Comparison of ENCODE assay signal across 9 mouse cellular contexts in the genomic region with DNA sequence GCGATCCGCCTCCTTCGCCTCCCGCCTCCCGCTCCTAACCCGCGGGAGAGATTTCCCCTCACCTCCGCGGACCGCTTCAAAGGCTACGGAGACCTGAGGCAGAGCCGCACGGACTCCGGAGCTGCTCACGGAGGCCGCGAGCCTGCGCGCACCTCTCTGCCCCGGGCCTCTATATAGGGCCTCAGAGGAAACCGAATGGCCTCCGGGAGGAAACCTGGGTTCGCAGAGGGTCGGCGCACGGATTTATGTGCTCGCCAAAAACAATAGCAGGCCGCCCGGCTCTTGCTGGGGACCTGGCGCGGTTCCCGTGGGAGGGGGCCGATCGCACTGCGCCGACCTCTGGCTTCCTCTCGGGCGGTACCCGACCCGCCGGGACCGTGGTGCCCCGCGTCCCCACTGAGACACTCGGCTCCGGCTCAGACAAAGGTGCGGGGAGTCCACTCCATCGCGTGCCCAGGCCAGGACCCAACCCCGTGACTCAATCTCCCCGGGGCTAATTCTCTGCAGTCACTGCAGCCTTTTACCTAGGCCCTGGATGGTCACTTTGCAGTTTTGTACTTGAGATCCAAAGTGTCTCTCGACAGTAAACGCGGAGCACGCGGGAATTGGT. TPM values are rescaled to one million over a fixed set of nuclear protein-coding genes. Genes with fewer than 3 reads are reported as not detected.
DNase-seq lines count a peak whose midpoint lies in the region; ATAC-seq and TF ChIP-seq lines count a peak whose summit lies in the region.
"Had no signal": no experiment of that assay in that cellular context is flagged by ENCODE, and none has a peak within 500 bp of the region (broad histone marks: within the 10 kb centered on the region; RNA-seq: fewer than 3 reads in every experiment).

No protein-coding gene starts in this region.

- H3K27me3 ChIP-seq in erythroblast, embryonic 14.5 days (ENCODE audit: control insufficient read depth), result peaks cover 67% of the 10 kb centered on the region
- H3K27me3 ChIP-seq in testis, adult 2 months (ENCODE audit: control insufficient read depth, insufficient read depth, low read length), result no peaks in the 10 kb centered on the region
- no peaks in the 10 kb centered on the region for H3K27me3 ChIP-seq in forebrain, embryonic 14.5 days (replicated peaks; ENCODE audit: control insufficient read depth, insufficient read depth, low read length)
- no peaks in the 10 kb centered on the region for H3K27me3 ChIP-seq in midbrain, postnatal 0 days (ENCODE audit: insufficient read depth, low read length)

- TF ChIP-seq CTCF in testis, adult 2 months (IDR thresholded peaks at IDR 0.05; ENCODE audit: control insufficient read depth, insufficient read depth, insufficient replicate concordance, low read depth, low read length), result no peak
- TF ChIP-seq CTCF in midbrain, postnatal 0 days (IDR thresholded peaks at IDR 0.05), result no peak

- H3K4me2 ChIP-seq in forebrain, embryonic 14.5 days (ENCODE audit: low read length), result peak overlapping the region; percentile 77
- peak overlapping the region; percentile 85 for H3K4me2 ChIP-seq in midbrain, postnatal 0 days (ENCODE audit: low read depth, low read length, poor library complexity, severe bottlenecking)

- under 1% methylated on average over 56 of the region's 56 CpGs for WGBS in forebrain, embryonic 14.5 days
- under 1% methylated on average over 56 of the region's 56 CpGs for WGBS in midbrain, postnatal 0 days

- peak; percentile 37; the same call in 1 of the 2 replicates for TF ChIP-seq POLR2A in testis, adult 2 months (IDR thresholded peaks at IDR 0.05; ENCODE audit: control insufficient read depth, low read depth, low read length)

- no peaks in the 10 kb centered on the region for H3K36me3 ChIP-seq in erythroblast, embryonic 14.5 days (ENCODE audit: control insufficient read depth)
- no peaks in the 10 kb centered on the region for H3K36me3 ChIP-seq in testis, adult 2 months (ENCODE audit: control insufficient read depth, insufficient read depth, low read length)
- no peaks in the 10 kb centered on the region for H3K36me3 ChIP-seq in forebrain, embryonic 14.5 days (ENCODE audit: control insufficient read depth, insufficient read depth, low read length)
- no peaks in the 10 kb centered on the region for H3K36me3 ChIP-seq in midbrain, postnatal 0 days (ENCODE audit: insufficient read depth, low read length)
- H3K36me3 ChIP-seq: G1E had no signal

- no peak for ATAC-seq in erythroblast, adult 5-6 weeks (replicated peaks; ENCODE audit: low FRiP score, poor library complexity, severe bottlenecking)
- peak; percentile 44 for ATAC-seq in forebrain, embryonic 14.5 days
- peak; percentile 53 for ATAC-seq in midbrain, postnatal 0 days (ENCODE audit: low FRiP score)
- ATAC-seq in megakaryocyte progenitor cell, adult 5-6 weeks (replicated peaks; ENCODE audit: poor library complexity), result no peak

- no peak for DNase-seq in testis, postnatal 14 days (ENCODE audit: low spot score)
- peak; percentile 71 for DNase-seq in forebrain, embryonic 14.5 days (ENCODE audit: low spot score)
- DNase-seq in kidney, postnatal 10 days, result peak; percentile 82
- no peak for DNase-seq in midbrain, postnatal 0 days (ENCODE audit: low spot score)

- H3K9ac ChIP-seq in forebrain, embryonic 14.5 days (ENCODE audit: low read length), result peak overlapping the region; percentile 99
- peak overlapping the region; percentile 95 for H3K9ac ChIP-seq in midbrain, postnatal 0 days (replicated peaks; ENCODE audit: low read length, poor library complexity, severe bottlenecking)

- peak overlapping the region; percentile 51 for H3K4me3 ChIP-seq in erythroblast, embryonic 14.5 days (replicated peaks)
- H3K4me3 ChIP-seq in testis, adult 2 months (ENCODE audit: control insufficient read depth, low read depth, low read length), result peak overlapping the region; percentile 69
- H3K4me3 ChIP-seq in forebrain, embryonic 14.5 days (ENCODE audit: low read depth, low read length), result peak overlapping the region; percentile 96
- peak overlapping the region; percentile 94 for H3K4me3 ChIP-seq in midbrain, postnatal 0 days (ENCODE audit: low read depth, low read length)

- H3K9me3 ChIP-seq in erythroblast, embryonic 14.5 days (ENCODE audit: control insufficient read depth, low read length), result no peaks in the 10 kb centered on the region
- no peaks in the 10 kb centered on the region for H3K9me3 ChIP-seq in forebrain, embryonic 14.5 days (replicated peaks; ENCODE audit: control insufficient read depth, low read length)
- no peaks in the 10 kb centered on the region for H3K9me3 ChIP-seq in midbrain, postnatal 0 days (ENCODE audit: low read length)

- no peaks in the 10 kb centered on the region for H3K4me1 ChIP-seq in erythroblast, embryonic 14.5 days (ENCODE audit: control insufficient read depth)
- H3K4me1 ChIP-seq in testis, adult 2 months (ENCODE audit: control insufficient read depth, insufficient read depth, low read length), result peaks cover 5% of the 10 kb centered on the region
- peaks cover 20% of the 10 kb centered on the region for H3K4me1 ChIP-seq in forebrain, embryonic 14.5 days (ENCODE audit: control insufficient read depth, insufficient read depth, low read length)
- H3K4me1 ChIP-seq in midbrain, postnatal 0 days (ENCODE audit: insufficient read depth, low read length), result peaks cover 14% of the 10 kb centered on the region; the same call in 1 of the 2 replicates

- peak overlapping the region; percentile 83 for H3K27ac ChIP-seq in testis, adult 2 months (ENCODE audit: control insufficient read depth, insufficient read depth, low read depth, low read length)
- peak overlapping the region; percentile 100 for H3K27ac ChIP-seq in forebrain, embryonic 14.5 days (ENCODE audit: low read depth, low read length)
- peak overlapping the region; percentile 99 for H3K27ac ChIP-seq in midbrain, postnatal 0 days (ENCODE audit: low read depth, low read length)

RNA-seq across cellular contexts. Expression of a gene that starts 0.6 kb away (rescaled TPM):
- polyA plus RNA-seq in erythroblast, embryonic 14.5 days (2012), result 0.01 TPM in 1 of 2 replicates, not detected in the other
- total RNA-seq in erythroblast, adult 5-6 weeks (2015; ENCODE audit: low replicate concordance), result not detected in 2 replicates
- 0.51 TPM in 1 of 2 replicates, not detected in the other for total RNA-seq in erythroblast, adult 5-6 weeks (2017; ENCODE audit: low replicate concordance)
- polyA plus RNA-seq in testis, adult 2 months (2012; rRNA removed), result 12.9 and 17.5 TPM in 2 replicates
- 41.7 and 50.9 TPM in 2 replicates for polyA plus RNA-seq in forebrain, embryonic 14.5 days (2014; fragmentation: Nextera tagmentation; extraction: Ambion mirVana)
- total RNA-seq in midbrain, postnatal 0 days (2014; rRNA removed), result 181 and 194 TPM in 2 replicates
- 32.0 and 40.7 TPM in 2 replicates for polyA plus RNA-seq in midbrain, postnatal 0 days (2015; fragmentation: Nextera tagmentation; extraction: Ambion mirVana)
- total RNA-seq in megakaryocyte progenitor cell, adult 5-6 weeks (2015), result 1.0 TPM in 1 of 2 replicates, not detected in the other
- total RNA-seq in megakaryocyte progenitor cell, adult 5-6 weeks (2017), result not detected in 2 replicates
- polyA plus RNA-seq: G1E had no signal

Comparison
In these comparisons a context has a peak if more than half of its experiments do, and no peak if none do; other contexts are left out.
1. ATAC-seq: peak in forebrain, embryonic 14.5 days (single experiment) and midbrain, postnatal 0 days (single experiment); none in erythroblast, adult 5-6 weeks (single experiment) and megakaryocyte progenitor cell, adult 5-6 weeks (single experiment).
2. DNase-seq: peak in forebrain, embryonic 14.5 days (single experiment) and kidney, postnatal 10 days (single experiment); none in testis, postnatal 14 days (single experiment) and midbrain, postnatal 0 days (single experiment).
3. RNA of a gene that starts 0.6 kb away (polyA plus RNA-seq): 41.7 to 50.9 TPM in forebrain, embryonic 14.5 days, 32.0 to 40.7 TPM in midbrain, postnatal 0 days and 12.9 to 17.5 TPM in testis, adult 2 months; 0.01 TPM in erythroblast, embryonic 14.5 days; every median in the first group is over 10 times any median in the second.
4. Peak in every context shown above with its lines, with median percentiles within 50 percentile points of each other: H3K4me3 ChIP-seq and H3K27ac ChIP-seq.